Mouse (Mus musculus) testis, adult 2 months (tissue): ENCODE data around the gene Gnb2. TPM values are rescaled to one million over a fixed set of nuclear protein-coding genes. Genes with fewer than 3 reads are reported as not detected.

Experiments used
- H3K27ac ChIP-seq: fragments of 200-500 bp; 2 replicates; pipeline ENCODE4 v1.5.1; 2012; ENCODE audit warnings: low read depth, low read length; ENCODE audit not compliant: control insufficient read depth, insufficient read depth
- H3K27me3 ChIP-seq: fragments of 200-500 bp; 2 replicates; pipeline ENCODE4 v1.6.1; 2012; ENCODE audit warnings: mild to moderate bottlenecking, low read length, moderate library complexity; ENCODE audit not compliant: control insufficient read depth, insufficient read depth
- H3K36me3 ChIP-seq: fragments of 200-500 bp; 2 replicates; pipeline ENCODE4 v1.6.1; 2012; ENCODE audit warnings: mild to moderate bottlenecking, low read length; ENCODE audit not compliant: control insufficient read depth, insufficient read depth
- H3K4me1 ChIP-seq: fragments of 200-500 bp; 2 replicates; pipeline ENCODE4 v1.6.1; 2012; ENCODE audit warnings: low read length; ENCODE audit not compliant: control insufficient read depth, insufficient read depth
- H3K4me3 ChIP-seq: fragments of 200-500 bp; 2 replicates; pipeline ENCODE4 v1.5.1; 2012; ENCODE audit warnings: low read depth, mild to moderate bottlenecking, low read length, moderate library complexity, mixed read lengths; ENCODE audit not compliant: control insufficient read depth
- CTCF ChIP-seq: fragments of 200-500 bp; IDR thresholded peaks from 2 replicates; pipeline ENCODE4 v1.5.1; 2012; ENCODE audit warnings: low read depth, mild to moderate bottlenecking, inconsistent platforms, low read length, moderate library complexity; ENCODE audit not compliant: control insufficient read depth, insufficient read depth, insufficient replicate concordance
- POLR2A ChIP-seq: fragments of 200-500 bp; IDR thresholded peaks from 2 replicates; pipeline ENCODE4 v1.6.1; 2012; ENCODE audit warnings: low read depth, mild to moderate bottlenecking, inconsistent platforms, low read length, moderate library complexity; ENCODE audit not compliant: control insufficient read depth
- polyA plus RNA-seq: library from polyadenylated mRNA; depleted of rRNA; stranded (reverse); fragments of >200 nt; gene quantifications from 2 replicates; pipeline ENCODE4 v1.2.3, GENCODE M21; 2012

Gene Gnb2
- polyA plus RNA-seq, 1 experiment, result 369 TPM

- H3K36me3 ChIP-seq, result no peaks in the 10 kb centered on the region
- H3K4me1 ChIP-seq, result no peaks in the 10 kb centered on the region; the same call in none of the 2 replicates
- no peaks in the 10 kb centered on the region for H3K27me3 ChIP-seq
- TF ChIP-seq CTCF (no peak), POLR2A (0 out of 2 replicates have a peak, but pooled peaks have one; percentile 2)
- peak overlapping the region; percentile 75 for H3K4me3 ChIP-seq
- peak overlapping the region; percentile 56 for H3K27ac ChIP-seq
Observed at GRCm38 (mm10) chr5:137510573-137511390, 22.5 kb downstream of the Gnb2 start.

GRCm38 (mm10) chr5:137510014-137510501 is 23.3 kb downstream of the Gnb2 start:
- peak overlapping the region; percentile 75 for H3K4me3 ChIP-seq
- H3K4me1 ChIP-seq, result no peaks in the 10 kb centered on the region; the same call in none of the 2 replicates
- H3K27ac ChIP-seq, result no peak overlapping the region
- H3K27me3 ChIP-seq, result no peaks in the 10 kb centered on the region
- H3K36me3 ChIP-seq, result no peaks in the 10 kb centered on the region
- TF ChIP-seq CTCF (no peak), POLR2A (0 out of 2 replicates have a peak, but pooled peaks have one; percentile 9)

DNA sequence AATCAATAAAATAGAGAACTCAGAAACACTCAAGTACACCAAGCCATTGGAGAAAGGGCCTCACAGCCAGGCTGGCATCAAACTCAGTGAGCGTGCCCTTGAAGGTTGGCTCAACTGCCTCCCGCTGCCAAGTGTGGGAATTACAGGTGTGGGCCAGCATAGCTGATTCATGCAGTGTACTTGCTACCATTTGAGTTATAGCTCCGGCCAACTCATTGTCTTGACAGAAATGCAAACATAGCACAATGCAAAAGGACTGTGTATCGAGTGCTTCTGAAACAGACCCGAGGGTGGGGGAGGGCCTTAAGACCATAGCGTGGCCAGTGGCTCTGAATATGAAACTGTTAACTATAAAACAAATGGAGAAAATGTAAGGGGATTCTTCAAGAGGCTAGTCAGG is 29.3 kb downstream of the Gnb2 start:
- H3K36me3 ChIP-seq, result no peaks in the 10 kb centered on the region
- H3K4me3 ChIP-seq, result no peak overlapping the region
- H3K27ac ChIP-seq, result no peak overlapping the region
- TF ChIP-seq CTCF (no peak), POLR2A (no peak)
- no peaks in the 10 kb centered on the region for H3K27me3 ChIP-seq
- H3K4me1 ChIP-seq, result peaks cover 9% of the 10 kb centered on the region

GRCm38 (mm10) chr5:137502667-137503110 is 30.6 kb downstream of the Gnb2 start:
- Histone ChIP-seq H3K27me3 (no peaks in the 10 kb centered on the region), H3K27ac (peak overlapping the region; percentile 91), H3K4me3 (peak overlapping the region; percentile 87), H3K36me3 (no peaks in the 10 kb centered on the region), H3K4me1 (peaks cover 9% of the 10 kb centered on the region)
- TF ChIP-seq POLR2A (no peak; the same call in none of the 2 replicates), CTCF (peak; percentile 77; the same call in 1 of the 2 replicates)

DNA sequence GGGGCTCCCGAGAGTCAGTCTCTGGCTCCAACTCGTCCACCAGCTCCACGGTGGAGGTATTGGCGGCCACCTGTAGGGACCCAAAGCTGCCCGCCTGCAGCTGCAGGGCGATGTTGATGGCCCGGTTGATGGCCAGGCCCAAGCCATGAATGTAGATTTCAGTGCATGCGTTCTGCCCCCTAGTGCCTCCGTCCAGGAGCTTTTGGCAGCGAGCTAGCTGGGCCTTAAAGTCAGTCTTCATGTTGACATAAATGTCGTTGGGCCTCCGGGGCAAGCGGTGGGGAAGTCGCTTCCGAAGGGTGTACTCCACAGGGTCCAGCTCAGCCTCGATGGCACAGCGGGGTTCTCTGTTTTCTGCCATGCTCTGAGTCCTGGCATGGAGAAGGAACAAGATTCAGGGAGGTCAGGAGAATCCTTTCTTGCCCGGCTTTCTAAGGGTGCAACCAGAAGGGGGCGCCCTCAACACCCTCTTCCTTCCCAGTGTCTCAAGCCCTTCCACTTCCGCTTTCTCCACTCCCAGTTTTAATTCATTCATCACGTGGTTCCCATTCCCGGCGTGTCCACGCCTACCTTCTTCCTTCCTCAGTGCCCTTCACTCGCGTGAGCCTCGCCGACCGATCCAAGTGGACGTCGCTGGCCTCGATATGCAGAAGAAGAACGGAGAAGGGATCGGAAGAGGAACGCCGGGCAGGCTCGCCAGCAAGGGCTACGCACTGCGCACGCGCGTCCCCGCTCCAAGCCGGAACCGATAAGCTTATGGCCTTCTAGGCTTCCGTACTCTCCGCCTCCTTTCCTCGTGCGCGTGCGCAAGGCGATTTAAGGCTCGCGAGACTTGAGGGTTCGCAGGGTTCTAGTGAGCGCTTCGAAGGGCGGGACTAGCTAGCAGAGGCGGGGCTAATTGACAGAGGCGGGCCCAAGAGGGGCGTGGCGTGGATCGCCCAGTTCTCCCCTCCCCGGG is 31.3 kb downstream of the Gnb2 start, which contains the start of gene Pop7:
Pop7 (minus strand) TSS at position 810 of the 958 bp plus-strand sequence.
- TF ChIP-seq POLR2A (peak; percentile 76), CTCF (peak; percentile 77)
- Histone ChIP-seq H3K27me3 (no peaks in the 10 kb centered on the region), H3K4me1 (peaks cover 9% of the 10 kb centered on the region)

GRCm38 (mm10) chr5:137500186-137500585 is 33.1 kb downstream of the Gnb2 start:
- Histone ChIP-seq H3K27ac (no peak overlapping the region), H3K4me1 (peaks cover 9% of the 10 kb centered on the region), H3K4me3 (no peak overlapping the region), H3K36me3 (no peaks in the 10 kb centered on the region), H3K27me3 (no peaks in the 10 kb centered on the region)
- no peak for TF ChIP-seq CTCF
- no peak for TF ChIP-seq POLR2A

More for the DNA sequence above, 31.3 kb downstream of the Gnb2 start, which contains the start of gene Pop7:
- Histone ChIP-seq H3K36me3 (no peaks in the 10 kb centered on the region), H3K27ac (peak within 1 kb of the TSS; percentile 92), H3K4me3 (peak within 1 kb of the TSS; percentile 87)
